Mouse (Mus musculus) small intestine, adult 2 months (tissue): ENCODE measurements around the gene Cblc.

Source experiments
- CTCF ChIP-seq: fragments of 200-500 bp; IDR thresholded peaks from 2 replicates; pipeline ENCODE4 v1.5.1; 2012; ENCODE audit warnings: low read depth, mild to moderate bottlenecking, control low read depth, inconsistent platforms, low read length, moderate library complexity, mixed read lengths; ENCODE audit not compliant: insufficient replicate concordance, insufficient read length; ENCODE audit errors: extremely low read depth
- POLR2A ChIP-seq: fragments of 200-500 bp; IDR thresholded peaks from 2 replicates; pipeline ENCODE4 v1.6.1; 2012; ENCODE audit warnings: low read depth, mild to moderate bottlenecking, control low read depth, inconsistent platforms, low read length, moderate library complexity

DNA sequence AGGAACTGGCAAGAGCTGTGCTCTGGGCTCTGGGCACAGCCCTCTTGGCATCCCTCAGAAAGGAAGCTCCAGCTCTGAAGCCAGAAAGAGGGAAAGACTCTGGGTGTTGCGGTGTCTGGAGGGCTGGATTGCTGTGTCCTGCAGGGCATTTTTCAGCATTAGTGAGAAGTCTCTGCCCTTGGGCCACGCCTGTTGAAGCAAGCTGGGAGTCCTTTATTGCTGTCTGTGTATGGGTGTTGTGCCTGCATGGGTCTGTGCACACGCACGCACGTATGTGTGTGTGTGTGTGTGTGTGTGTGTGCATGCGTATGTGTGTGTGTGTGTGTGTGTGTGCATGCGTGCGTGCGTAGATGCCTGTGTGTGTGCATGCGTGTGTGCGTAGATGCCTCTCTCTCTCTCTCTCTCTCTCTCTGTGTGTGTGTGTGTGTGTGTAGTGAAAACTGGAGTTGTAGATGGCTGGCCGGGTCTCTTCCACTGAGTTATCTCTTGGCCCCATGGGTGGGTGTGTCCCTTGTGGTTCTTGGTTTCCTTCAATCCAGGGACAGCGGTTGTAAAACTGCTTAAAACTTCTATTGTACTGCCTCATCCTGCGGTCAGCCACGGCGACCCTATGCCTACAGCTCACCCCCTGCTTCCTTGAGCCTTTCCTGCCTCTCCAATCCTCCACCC is 60.1 kb downstream of the Cblc start:
- TF ChIP-seq CTCF (no peak), POLR2A (no peak)
